Mouse (Mus musculus): ENCODE results near the gene Pter.

- TF ChIP-seq CTCF (conservative IDR thresholded peaks at IDR 0.05; ENCODE audit: low read length) (no peak), POU5F1 (IDR thresholded peaks at IDR 0.05; ENCODE audit: borderline replicate concordance, low read length) (no peak), NANOG (IDR thresholded peaks at IDR 0.05; ENCODE audit: borderline replicate concordance, low read length) (no peak)
These were observed 114.9 kb downstream of the Pter start for GRCm38 (mm10) chr2:13038772-13039171.
